Mouse (Mus musculus) olfactory bulb, adult 2 months (tissue): ENCODE data around the gene Mzf1.

ENCODE experiments used
- CTCF ChIP-seq: fragments of 200-500 bp; IDR thresholded peaks from 2 replicates; pipeline ENCODE4 v1.5.1; 2012; ENCODE audit warnings: low read depth, mild to moderate bottlenecking, low read length, moderate library complexity; ENCODE audit not compliant: insufficient read depth
- POLR2A ChIP-seq: fragments of 200-500 bp; IDR thresholded peaks from 2 replicates; pipeline ENCODE4 v1.6.1; 2012; ENCODE audit warnings: mild to moderate bottlenecking, low read depth, low read length, moderate library complexity; ENCODE audit not compliant: insufficient read depth

GRCm38 (mm10) chr7:13033451-13034147 lies 21.0 kb downstream of the Mzf1 start:
- TF ChIP-seq CTCF (no peak), POLR2A (no peak)
